Mouse (Mus musculus): ENCODE data around the gene 4930415O20Rik. TPM values are rescaled to one million over a fixed set of nuclear protein-coding genes. Genes with fewer than 3 reads are reported as not detected.

Gene 4930415O20Rik
- not detected in 2 replicates for polyA plus RNA-seq (2012; rRNA removed)

GRCm38 (mm10) chr15:98570873-98571538 is at the start of gene 4930415O20Rik, which contains the start of gene Ccnt1:
Gene 4930415O20Rik, plus strand, starts transcription at chr15:98571004.
Gene Ccnt1, minus strand, starts transcription at chr15:98570923.

GRCm38 (mm10) chr15:98533881-98534627 is 36.8 kb upstream of the 4930415O20Rik start, which contains the start of gene Kansl2:
Gene Kansl2, minus strand, starts transcription at chr15:98534264.

GRCm38 (mm10) chr15:98609331-98610130 is 38.7 kb downstream of the 4930415O20Rik start, which contains the start of gene Adcy6:
Gene Adcy6, minus strand, starts transcription at chr15:98610076.

DNA sequence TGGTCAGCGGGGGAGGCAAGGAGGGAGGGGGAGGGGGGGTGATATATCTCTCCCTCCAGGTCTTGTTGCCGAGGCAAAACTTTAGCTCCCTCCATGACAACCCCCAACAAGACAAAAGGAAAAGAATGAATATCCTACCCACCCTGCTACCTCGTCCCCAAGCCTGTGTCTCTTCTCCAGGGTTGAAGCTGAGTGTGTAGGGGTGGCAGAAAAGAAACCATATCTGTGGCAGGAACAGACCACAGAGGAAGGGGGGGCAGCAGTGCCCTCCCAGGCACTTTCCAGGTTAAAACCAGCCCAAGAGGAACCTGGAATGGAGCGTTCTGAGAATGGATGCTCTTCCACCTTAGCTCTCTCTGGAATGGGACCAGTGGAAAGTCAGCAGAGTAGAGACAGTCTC is 59.7 kb downstream of the 4930415O20Rik start, which contains the start of gene Cacnb3:
TSS of gene Cacnb3 (plus strand) at position 301 of the 400 bp plus-strand sequence.

Other genes starting within 250 kb of the 4930415O20Rik start
- gene Olfr284, start 230.0 kb upstream of the 4930415O20Rik start, polyA plus RNA-seq (2012; rRNA removed), result not detected in 2 replicates
- gene Olfr283, start 190.1 kb upstream of the 4930415O20Rik start, polyA plus RNA-seq (2012; rRNA removed), result not detected in 2 replicates
- not detected in 2 replicates for gene Olfr282, start 139.8 kb upstream of the 4930415O20Rik start, polyA plus RNA-seq (2012; rRNA removed)
- gene Olfr281, start 118.4 kb upstream of the 4930415O20Rik start, polyA plus RNA-seq (2012; rRNA removed), result not detected in 2 replicates
- not detected in 2 replicates for gene OR5BS1P, start 101.1 kb upstream of the 4930415O20Rik start, polyA plus RNA-seq (2012; rRNA removed)
- gene Lalba, start 88.3 kb upstream of the 4930415O20Rik start, polyA plus RNA-seq (2012; rRNA removed), result not detected in 2 replicates
- gene Olfr279, start 78.6 kb upstream of the 4930415O20Rik start, polyA plus RNA-seq (2012; rRNA removed), result not detected in 2 replicates
- 125 and 135 TPM in 2 replicates for gene Kansl2, start 36.7 kb upstream of the 4930415O20Rik start, polyA plus RNA-seq (2012; rRNA removed)
- 21.9 and 30.6 TPM in 2 replicates for gene Ccnt1, start 81 bp upstream of the 4930415O20Rik start, polyA plus RNA-seq (2012; rRNA removed)
- 53.7 and 55.8 TPM in 2 replicates for gene Adcy6, start 39.1 kb downstream of the 4930415O20Rik start, polyA plus RNA-seq (2012; rRNA removed)
- gene Cacnb3, start 59.8 kb downstream of the 4930415O20Rik start, polyA plus RNA-seq (2012; rRNA removed), result 75.3 and 102 TPM in 2 replicates
- 66.3 and 99.5 TPM in 2 replicates for gene Ddx23, start 91.9 kb downstream of the 4930415O20Rik start, polyA plus RNA-seq (2012; rRNA removed)
- 7.9 and 12.3 TPM in 2 replicates for gene Rnd1, start 106.5 kb downstream of the 4930415O20Rik start, polyA plus RNA-seq (2012; rRNA removed)
- gene Ccdc65, start 137.2 kb downstream of the 4930415O20Rik start, polyA plus RNA-seq (2012; rRNA removed), result 0.70 and 1.4 TPM in 2 replicates
- 10.1 and 11.2 TPM in 2 replicates for gene Fkbp11, start 157.2 kb downstream of the 4930415O20Rik start, polyA plus RNA-seq (2012; rRNA removed)
- gene Arf3, start 192.2 kb downstream of the 4930415O20Rik start, polyA plus RNA-seq (2012; rRNA removed), result 72.2 and 83.4 TPM in 2 replicates
- 0.72 and 2.0 TPM in 2 replicates for gene Wnt10b, start 207.1 kb downstream of the 4930415O20Rik start, polyA plus RNA-seq (2012; rRNA removed)
- 3.5 and 7.9 TPM in 2 replicates for gene Wnt1, start 218.9 kb downstream of the 4930415O20Rik start, polyA plus RNA-seq (2012; rRNA removed)
- 0.55 and 1.2 TPM in 2 replicates for gene Ddn, start 238.5 kb downstream of the 4930415O20Rik start, polyA plus RNA-seq (2012; rRNA removed)

Data from central nervous system, embryonic 11.5 days (tissue).